Mouse (Mus musculus) forebrain, embryonic 11.5 days (tissue): Measurements from ENCODE around the gene Smg6. TPM values are rescaled to one million over a fixed set of nuclear protein-coding genes. Genes with fewer than 3 reads are reported as not detected.

Experiments
- ATAC-seq: fragments of 200-750 bp; cut with Nextera tagmentation; replicated peaks from 2 replicates; pipeline ENCODE4 v1.8.0; 2017; ENCODE audit warnings: moderate TSS enrichment; ENCODE audit not compliant: low FRiP score
- DNase-seq: peaks from one replicate; pipeline ENCODE4 v3.0.0-alpha.2; 2017; ENCODE audit warnings: low spot score
- H3K27ac ChIP-seq: fragments of 300-500 bp; sonication (generic); 2 replicates; pipeline ENCODE4 v1.5.1; 2014; ENCODE audit warnings: low read depth, low read length
- H3K27me3 ChIP-seq: fragments of 300-500 bp; sonication (generic); 2 replicates; pipeline ENCODE4 v1.6.1; 2014; ENCODE audit warnings: mild to moderate bottlenecking, low read length, mixed read lengths; ENCODE audit not compliant: control insufficient read depth, insufficient read depth
- H3K36me3 ChIP-seq: fragments of 300-500 bp; sonication (generic); 2 replicates; pipeline ENCODE4 v1.6.1; 2014; ENCODE audit warnings: mild to moderate bottlenecking, low read length, moderate library complexity, mixed read lengths; ENCODE audit not compliant: control insufficient read depth, insufficient read depth
- H3K4me1 ChIP-seq: fragments of 300-500 bp; sonication (generic); replicated peaks from 2 replicates; pipeline ENCODE4 v1.6.1; 2014; ENCODE audit warnings: low read length, mixed read lengths; ENCODE audit not compliant: control insufficient read depth, insufficient read depth
- H3K4me2 ChIP-seq: fragments of 300-500 bp; sonication (generic); 2 replicates; pipeline ENCODE4 v1.6.1; 2014; ENCODE audit warnings: low read depth, mild to moderate bottlenecking, low read length, moderate library complexity, mixed read lengths; ENCODE audit not compliant: severe bottlenecking
- H3K4me3 ChIP-seq: fragments of 300-500 bp; sonication (generic); 2 replicates; pipeline ENCODE4 v1.5.1; 2014; ENCODE audit warnings: low read depth, low read length
- H3K9ac ChIP-seq: fragments of 300-500 bp; sonication (generic); 2 replicates; pipeline ENCODE4 v1.6.1; 2014; ENCODE audit warnings: low read length
- H3K9me3 ChIP-seq: fragments of 300-500 bp; sonication (generic); 2 replicates; pipeline ENCODE4 v1.6.1; 2016; ENCODE audit warnings: low read length, mixed read lengths; ENCODE audit not compliant: control insufficient read depth
- WGBS: fragments of 180-500 bp; shearing (Covaris S2); extraction: QIAGEN DNeasy Blood & Tissue Kit; methylation state at CpG from one replicate; pipeline ENCODE4 v1.1.7; 2014; 5-methylcytosine and 5-hydroxymethylcytosine counted together
- polyA plus RNA-seq: library from polyadenylated mRNA; unstranded; fragments of >200 nt; fragmentation: Nextera tagmentation; extraction: Ambion mirVana; gene quantifications from 2 replicates; pipeline ENCODE4 v1.2.1, GENCODE M21; 2014

Smg6 gene
- polyA plus RNA-seq, 1 experiment from 2014 or later = 19.8 TPM

DNA sequence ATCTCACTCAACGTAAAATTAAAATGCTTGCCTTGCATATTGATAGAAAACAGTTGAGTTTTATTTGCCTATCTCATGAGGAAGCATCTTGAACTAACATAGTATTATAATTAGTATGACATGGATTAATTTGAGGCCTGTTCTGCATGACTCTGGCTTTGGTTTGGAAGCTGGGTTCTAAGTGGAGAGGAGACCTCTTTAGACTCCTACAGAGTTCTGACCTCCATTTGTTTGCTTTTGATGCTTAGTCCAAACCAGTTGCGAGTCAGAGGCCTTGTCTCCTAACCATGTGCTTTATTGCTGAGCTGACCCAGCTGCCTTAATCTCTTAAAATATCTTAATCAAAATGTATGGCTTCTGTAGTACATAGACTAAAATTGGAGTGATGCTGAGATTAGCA, 32.0 kb downstream of the Smg6 start:
- DNase-seq (no peak), ATAC-seq (no peak)
- WGBS = 93% methylated on average over 2 of the region's 2 CpGs
- Histone ChIP-seq H3K4me2 (no peak overlapping the region), H3K4me3 (no peak overlapping the region), H3K4me1 (no peaks in the 10 kb centered on the region), H3K27ac (no peak overlapping the region), H3K9ac (no peak overlapping the region), H3K9me3 (no peaks in the 10 kb centered on the region), H3K36me3 (no peaks in the 10 kb centered on the region; the same call in 1 of the 2 replicates), H3K27me3 (no peaks in the 10 kb centered on the region)

- Histone ChIP-seq H3K27me3 (no peaks in the 10 kb centered on the region), H3K4me3 (no peak overlapping the region), H3K36me3 (no peaks in the 10 kb centered on the region; the same call in 1 of the 2 replicates), H3K9ac (no peak overlapping the region), H3K9me3 (no peaks in the 10 kb centered on the region), H3K4me2 (no peak overlapping the region), H3K27ac (no peak overlapping the region), H3K4me1 (no peaks in the 10 kb centered on the region)
- DNase-seq (no peak), ATAC-seq (no peak)
- WGBS = 89% methylated on average over 2 of the region's 2 CpGs
Observed at GRCm38 (mm10) chr11:74959501-74959900, 33.9 kb downstream of the Smg6 start.

DNA sequence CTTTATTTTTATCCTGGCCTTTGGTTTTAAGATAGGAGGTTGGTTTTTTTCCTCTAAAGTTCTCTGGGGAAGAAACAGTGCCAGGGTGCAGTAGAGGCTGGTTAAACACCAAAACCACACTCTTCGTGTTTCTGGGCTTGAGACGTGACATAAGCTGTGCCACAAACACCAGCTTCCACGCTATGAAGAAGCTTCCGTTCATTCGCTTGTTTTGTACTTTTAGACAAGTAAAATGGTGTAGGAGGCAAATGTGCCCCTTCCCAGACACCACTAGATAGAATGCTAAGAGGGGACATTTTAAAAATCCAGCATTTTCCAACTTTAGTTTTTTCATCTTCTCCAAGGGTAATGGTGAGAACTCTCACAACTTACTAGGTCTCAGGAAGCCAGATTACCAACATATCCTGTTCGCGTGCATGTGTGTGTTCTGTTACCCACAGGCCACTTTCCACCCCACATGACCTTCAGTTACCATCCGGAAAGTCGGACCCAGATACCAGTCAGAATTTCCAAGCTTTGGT, 34.5 kb downstream of the Smg6 start:
- H3K4me2 ChIP-seq = no peak overlapping the region
- no peak overlapping the region for H3K4me3 ChIP-seq
- H3K9me3 ChIP-seq = no peaks in the 10 kb centered on the region
- no peak overlapping the region for H3K27ac ChIP-seq
- H3K4me1 ChIP-seq = no peaks in the 10 kb centered on the region
- ATAC-seq (no peak), DNase-seq (no peak)
- 97% methylated on average over 9 of the region's 9 CpGs for WGBS
- H3K36me3 ChIP-seq = no peaks in the 10 kb centered on the region; the same call in 1 of the 2 replicates
- H3K27me3 ChIP-seq = no peaks in the 10 kb centered on the region
- H3K9ac ChIP-seq = no peak overlapping the region

DNA sequence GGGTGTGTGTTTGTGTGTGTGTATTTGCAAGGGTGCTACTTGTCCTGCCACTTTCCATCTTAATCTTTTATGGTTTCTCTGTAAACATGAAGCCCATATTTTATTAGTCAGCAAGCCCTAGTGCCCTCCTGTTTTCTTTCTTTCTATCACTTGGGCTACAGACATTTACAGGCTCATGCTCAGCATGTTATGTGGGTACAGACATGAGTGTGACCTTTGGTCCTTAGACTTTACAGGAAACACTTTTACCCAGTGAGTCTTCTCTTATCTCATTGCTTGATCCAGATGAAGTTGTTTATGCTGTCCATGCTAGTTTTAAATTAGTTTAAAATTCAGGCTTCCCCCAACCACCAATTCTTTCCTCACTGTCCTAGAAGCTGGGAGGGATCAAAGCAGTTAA, 36.3 kb downstream of the Smg6 start:
- Histone ChIP-seq H3K4me2 (no peak overlapping the region), H3K4me3 (no peak overlapping the region), H3K27ac (no peak overlapping the region), H3K9ac (no peak overlapping the region), H3K27me3 (no peaks in the 10 kb centered on the region), H3K4me1 (no peaks in the 10 kb centered on the region), H3K9me3 (no peaks in the 10 kb centered on the region), H3K36me3 (no peaks in the 10 kb centered on the region; the same call in 1 of the 2 replicates)
- ATAC-seq (no peak), DNase-seq (no peak)

GRCm38 (mm10) chr11:74962846-74963407, 37.3 kb downstream of the Smg6 start:
- Histone ChIP-seq H3K4me2 (no peak overlapping the region), H3K36me3 (no peaks in the 10 kb centered on the region), H3K4me1 (no peaks in the 10 kb centered on the region), H3K9ac (no peak overlapping the region), H3K9me3 (no peaks in the 10 kb centered on the region), H3K4me3 (no peak overlapping the region), H3K27me3 (no peaks in the 10 kb centered on the region), H3K27ac (no peak overlapping the region)
- DNase-seq = no peak
- ATAC-seq = no peak
- WGBS = 89% methylated on average over 2 of the region's 2 CpGs

DNA sequence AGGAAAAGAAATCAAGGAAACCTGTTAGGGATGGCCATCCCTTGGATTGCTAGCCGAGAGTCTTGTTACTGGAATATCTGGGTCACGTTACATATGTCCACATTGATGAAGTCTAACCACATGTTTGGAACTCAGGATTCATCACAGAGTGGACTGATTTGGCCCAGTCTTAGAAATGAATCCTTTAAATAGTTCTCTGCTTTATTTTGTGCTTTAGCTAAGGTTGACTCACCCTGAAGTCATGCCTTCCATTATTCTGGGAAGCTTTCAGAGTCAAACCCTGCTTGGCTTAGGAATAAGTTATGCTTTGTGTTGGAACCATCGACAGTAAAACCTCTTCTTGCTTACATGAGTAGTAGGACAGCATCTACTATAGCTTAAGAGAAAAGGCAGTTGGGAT, 39.9 kb downstream of the Smg6 start:
- WGBS = 92% methylated on average over 3 of the region's 3 CpGs
- H3K27ac ChIP-seq = no peak overlapping the region
- no peaks in the 10 kb centered on the region for H3K9me3 ChIP-seq
- no peaks in the 10 kb centered on the region for H3K4me1 ChIP-seq
- H3K27me3 ChIP-seq = no peaks in the 10 kb centered on the region
- ATAC-seq = no peak
- DNase-seq = no peak
- H3K9ac ChIP-seq = no peak overlapping the region
- H3K4me3 ChIP-seq = no peak overlapping the region
- H3K4me2 ChIP-seq = no peak overlapping the region
- H3K36me3 ChIP-seq = no peaks in the 10 kb centered on the region

GRCm38 (mm10) chr11:74973290-74974157, 47.9 kb downstream of the Smg6 start:
- H3K36me3 ChIP-seq = no peaks in the 10 kb centered on the region
- 89% methylated on average over 7 of the region's 7 CpGs for WGBS
- H3K9ac ChIP-seq = no peak overlapping the region
- no peak overlapping the region for H3K4me2 ChIP-seq
- H3K4me3 ChIP-seq = no peak overlapping the region
- no peaks in the 10 kb centered on the region for H3K27me3 ChIP-seq
- ATAC-seq = no peak
- H3K27ac ChIP-seq = no peak overlapping the region
- no peaks in the 10 kb centered on the region for H3K4me1 ChIP-seq
- H3K9me3 ChIP-seq = no peaks in the 10 kb centered on the region
- no peak for DNase-seq

GRCm38 (mm10) chr11:74974615-74975014, 49.0 kb downstream of the Smg6 start:
- H3K4me3 ChIP-seq = no peak overlapping the region

More at GRCm38 (mm10) chr11:74974615-74975014, 49.0 kb downstream of the Smg6 start:
- Histone ChIP-seq H3K27ac (no peak overlapping the region), H3K9me3 (no peaks in the 10 kb centered on the region), H3K4me1 (no peaks in the 10 kb centered on the region), H3K36me3 (no peaks in the 10 kb centered on the region), H3K27me3 (no peaks in the 10 kb centered on the region), H3K4me2 (no peak overlapping the region), H3K9ac (no peak overlapping the region)
- ATAC-seq (no peak), DNase-seq (no peak)
